Mouse (Mus musculus): ENCODE results near the gene Tyw3. TPM values are rescaled to one million over a fixed set of nuclear protein-coding genes. Genes with fewer than 3 reads are reported as not detected.

Tyw3 gene
- polyA plus RNA-seq, 1 experiment, result 2.9 TPM

DNA sequence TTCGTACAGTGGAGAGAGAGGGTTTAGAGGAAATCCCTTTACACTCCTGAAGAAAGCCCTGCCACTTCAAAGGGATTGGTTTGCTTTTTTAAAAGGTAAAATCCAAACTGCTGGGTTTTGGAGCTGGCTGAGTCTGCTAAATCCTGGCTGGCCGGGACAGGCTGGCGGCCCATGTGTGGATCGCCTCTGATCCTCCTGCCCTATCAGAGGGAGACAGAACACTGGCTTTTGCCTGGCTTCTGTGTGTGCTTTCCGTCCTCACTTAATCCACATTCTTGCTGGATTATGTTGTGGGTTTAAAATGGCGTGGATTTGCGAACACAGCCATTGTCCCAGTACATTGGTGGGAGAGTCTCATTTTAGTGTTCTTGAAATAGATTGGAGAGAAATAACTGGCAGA, 18.4 kb upstream of the Tyw3 start:
- no peak for TF ChIP-seq MAX (IDR thresholded peaks at IDR 0.05; ENCODE audit: low read depth)
- Histone ChIP-seq H3K79me2 (ENCODE audit: control insufficient read depth, insufficient read depth) (no peaks in the 10 kb centered on the region), H3ac (ENCODE audit: control insufficient read depth, insufficient read length) (no peak overlapping the region), H3K4me2 (ENCODE audit: low read depth) (no peak overlapping the region), H3K4me3 (no peak overlapping the region), H3K27me3 (ENCODE audit: control insufficient read depth, insufficient read depth, insufficient read length) (no peaks in the 10 kb centered on the region), H3K36me3 (ENCODE audit: control insufficient read depth, insufficient read depth) (peaks cover 7% of the 10 kb centered on the region)

- TF ChIP-seq SRF (IDR thresholded peaks at IDR 0.05; ENCODE audit: control insufficient read depth, insufficient read length, low read depth), result no peak
- no peak for TF ChIP-seq POLR2AphosphoS2 (IDR thresholded peaks at IDR 0.05; ENCODE audit: insufficient read length, low read depth)
- TF ChIP-seq CEBPB (IDR thresholded peaks at IDR 0.05; ENCODE audit: insufficient read depth, poor library complexity, severe bottlenecking), result no peak
- no peak for TF ChIP-seq POLR2A (IDR thresholded peaks at IDR 0.05; ENCODE audit: insufficient read length, low read depth)
- no peak for TF ChIP-seq TCF3 (IDR thresholded peaks at IDR 0.05; ENCODE audit: insufficient read length, low read depth)
- TF ChIP-seq MAX (IDR thresholded peaks at IDR 0.05; ENCODE audit: low read depth), result no peak
- TF ChIP-seq MYOG (IDR thresholded peaks at IDR 0.05; ENCODE audit: control insufficient read depth in 1 of 3, insufficient read depth in 1 of 3, insufficient read length in 2 of 3, low read depth in 2 of 3), result no peak
- TF ChIP-seq MYOD1 (IDR thresholded peaks at IDR 0.05; ENCODE audit: control insufficient read depth in 1 of 3, insufficient read length in 2 of 3, low read depth in 2 of 3), result no peak
- TF ChIP-seq USF1 (IDR thresholded peaks at IDR 0.05; ENCODE audit: low read depth), result no peak
- no peaks in the 10 kb centered on the region for H3K27me3 ChIP-seq (ENCODE audit: control insufficient read depth, insufficient read depth, insufficient read length)
- H3K79me2 ChIP-seq (ENCODE audit: control insufficient read depth, insufficient read depth), result no peaks in the 10 kb centered on the region
- peaks cover 7% of the 10 kb centered on the region for H3K36me3 ChIP-seq (ENCODE audit: control insufficient read depth, insufficient read depth)
- no peak overlapping the region for H3ac ChIP-seq (ENCODE audit: control insufficient read depth, insufficient read length)
- H3K4me2 ChIP-seq (ENCODE audit: low read depth), result no peak overlapping the region
- H3K4me3 ChIP-seq, result no peak overlapping the region
Observed at GRCm38 (mm10) chr3:154614771-154615170, 17.9 kb upstream of the Tyw3 start.

GRCm38 (mm10) chr3:154611888-154612287, 15.0 kb upstream of the Tyw3 start:
- Histone ChIP-seq H3K27me3 (ENCODE audit: control insufficient read depth, insufficient read depth, insufficient read length) (no peaks in the 10 kb centered on the region), H3ac (ENCODE audit: control insufficient read depth, insufficient read length) (no peak overlapping the region), H3K4me3 (no peak overlapping the region), H3K36me3 (ENCODE audit: control insufficient read depth, insufficient read depth) (peaks cover 7% of the 10 kb centered on the region), H3K4me2 (ENCODE audit: low read depth) (no peak overlapping the region), H3K79me2 (ENCODE audit: control insufficient read depth, insufficient read depth) (no peaks in the 10 kb centered on the region)
- no peak for TF ChIP-seq MYOG (IDR thresholded peaks at IDR 0.05; ENCODE audit: control insufficient read depth in 1 of 3, insufficient read depth in 1 of 3, insufficient read length in 2 of 3, low read depth in 2 of 3)
- no peak for TF ChIP-seq MAX (IDR thresholded peaks at IDR 0.05; ENCODE audit: low read depth)
- TF ChIP-seq E2F4 (IDR thresholded peaks at IDR 0.05; ENCODE audit: insufficient read depth), result no peak
- TF ChIP-seq MYOD1 (IDR thresholded peaks at IDR 0.05; ENCODE audit: control insufficient read depth in 1 of 3, insufficient read length in 2 of 3, low read depth in 2 of 3), result no peak
- no peak for TF ChIP-seq USF1 (IDR thresholded peaks at IDR 0.05; ENCODE audit: low read depth)
- TF ChIP-seq REST (IDR thresholded peaks at IDR 0.05; ENCODE audit: insufficient read depth, insufficient read length), result no peak
- TF ChIP-seq TCF12 (IDR thresholded peaks at IDR 0.05; ENCODE audit: insufficient read depth, poor library complexity, severe bottlenecking), result no peak
- no peak for TF ChIP-seq POLR2A (IDR thresholded peaks at IDR 0.05; ENCODE audit: insufficient read length, low read depth)
- no peak for TF ChIP-seq TCF3 (IDR thresholded peaks at IDR 0.05; ENCODE audit: insufficient read length, low read depth)
- TF ChIP-seq SRF (IDR thresholded peaks at IDR 0.05; ENCODE audit: control insufficient read depth, insufficient read length, low read depth), result no peak
- no peak for TF ChIP-seq POLR2AphosphoS2 (IDR thresholded peaks at IDR 0.05; ENCODE audit: insufficient read length, low read depth)
- TF ChIP-seq CEBPB (IDR thresholded peaks at IDR 0.05; ENCODE audit: insufficient read depth, poor library complexity, severe bottlenecking), result no peak

- Histone ChIP-seq H3K27me3 (ENCODE audit: control insufficient read depth, insufficient read depth, insufficient read length) (no peaks in the 10 kb centered on the region), H3ac (ENCODE audit: control insufficient read depth, insufficient read length) (no peak overlapping the region), H3K36me3 (ENCODE audit: control insufficient read depth, insufficient read depth) (peaks cover 7% of the 10 kb centered on the region), H3K79me2 (ENCODE audit: control insufficient read depth, insufficient read depth) (no peaks in the 10 kb centered on the region), H3K4me3 (no peak overlapping the region), H3K4me2 (ENCODE audit: low read depth) (no peak overlapping the region)
- TF ChIP-seq MYOD1 (IDR thresholded peaks at IDR 0.05; ENCODE audit: control insufficient read depth in 1 of 3, insufficient read length in 2 of 3, low read depth in 2 of 3), result no peak
- no peak for TF ChIP-seq TCF12 (IDR thresholded peaks at IDR 0.05; ENCODE audit: insufficient read depth, poor library complexity, severe bottlenecking)
- no peak for TF ChIP-seq REST (IDR thresholded peaks at IDR 0.05; ENCODE audit: insufficient read depth, insufficient read length)
- no peak for TF ChIP-seq POLR2A (IDR thresholded peaks at IDR 0.05; ENCODE audit: insufficient read length, low read depth)
- no peak for TF ChIP-seq TCF3 (IDR thresholded peaks at IDR 0.05; ENCODE audit: insufficient read length, low read depth)
- no peak for TF ChIP-seq SRF (IDR thresholded peaks at IDR 0.05; ENCODE audit: control insufficient read depth, insufficient read length, low read depth)
- TF ChIP-seq USF1 (IDR thresholded peaks at IDR 0.05; ENCODE audit: low read depth), result no peak
- TF ChIP-seq MYOG (IDR thresholded peaks at IDR 0.05; ENCODE audit: control insufficient read depth in 1 of 3, insufficient read depth in 1 of 3, insufficient read length in 2 of 3, low read depth in 2 of 3), result no peak
Observed at GRCm38 (mm10) chr3:154607896-154608295, 11.0 kb upstream of the Tyw3 start.

- Histone ChIP-seq H3K4me2 (ENCODE audit: low read depth) (no peak overlapping the region), H3K79me2 (ENCODE audit: control insufficient read depth, insufficient read depth) (no peaks in the 10 kb centered on the region), H3ac (ENCODE audit: control insufficient read depth, insufficient read length) (no peak overlapping the region), H3K4me3 (no peak overlapping the region), H3K27me3 (ENCODE audit: control insufficient read depth, insufficient read depth, insufficient read length) (no peaks in the 10 kb centered on the region), H3K36me3 (ENCODE audit: control insufficient read depth, insufficient read depth) (peaks cover 7% of the 10 kb centered on the region)
- TF ChIP-seq MYOG (IDR thresholded peaks at IDR 0.05; ENCODE audit: control insufficient read depth in 1 of 3, insufficient read depth in 1 of 3, insufficient read length in 2 of 3, low read depth in 2 of 3) (no peak), TCF3 (IDR thresholded peaks at IDR 0.05; ENCODE audit: insufficient read length, low read depth) (no peak), USF1 (IDR thresholded peaks at IDR 0.05; ENCODE audit: low read depth) (no peak), E2F4 (IDR thresholded peaks at IDR 0.05; ENCODE audit: insufficient read depth) (no peak), POLR2A (IDR thresholded peaks at IDR 0.05; ENCODE audit: insufficient read length, low read depth) (no peak), MAX (IDR thresholded peaks at IDR 0.05; ENCODE audit: low read depth) (no peak), CEBPB (IDR thresholded peaks at IDR 0.05; ENCODE audit: insufficient read depth, poor library complexity, severe bottlenecking) (no peak), POLR2AphosphoS2 (IDR thresholded peaks at IDR 0.05; ENCODE audit: insufficient read length, low read depth) (no peak), SRF (IDR thresholded peaks at IDR 0.05; ENCODE audit: control insufficient read depth, insufficient read length, low read depth) (no peak), REST (IDR thresholded peaks at IDR 0.05; ENCODE audit: insufficient read depth, insufficient read length) (no peak), MYOD1 (IDR thresholded peaks at IDR 0.05; ENCODE audit: control insufficient read depth in 1 of 3, insufficient read length in 2 of 3, low read depth in 2 of 3) (no peak), TCF12 (IDR thresholded peaks at IDR 0.05; ENCODE audit: insufficient read depth, poor library complexity, severe bottlenecking) (no peak)
Observed at GRCm38 (mm10) chr3:154604871-154605270, 8.0 kb upstream of the Tyw3 start.

Measured in myocyte (in vitro differentiated cells).